Mouse (Mus musculus): ENCODE results near the gene Myo16. TPM values are rescaled to one million over a fixed set of nuclear protein-coding genes. Genes with fewer than 3 reads are reported as not detected.

Myo16 gene
- polyA plus RNA-seq, 1 experiment from 2014 or later = 0.01 TPM

GRCm38 (mm10) chr8:10173033-10173747, 19.5 kb downstream of the Myo16 start:
- WGBS (ENCODE audit: insufficient replicate concordance) = 64% methylated on average over 9 of the region's 9 CpGs
- Histone ChIP-seq H3K9ac (replicated peaks) (no peak overlapping the region), H3K9me3 (ENCODE audit: low read length) (no peaks in the 10 kb centered on the region), H3K27me3 (ENCODE audit: insufficient read depth, low read length) (no peaks in the 10 kb centered on the region), H3K36me3 (replicated peaks; ENCODE audit: insufficient read depth, low read length) (no peaks in the 10 kb centered on the region), H3K4me3 (ENCODE audit: low read depth, low read length) (no peak overlapping the region), H3K27ac (ENCODE audit: low read depth) (no peak overlapping the region), H3K4me2 (ENCODE audit: low read depth, low read length) (no peak overlapping the region), H3K4me1 (ENCODE audit: insufficient read depth) (no peaks in the 10 kb centered on the region)
- DNase-seq (no peak), ATAC-seq (no peak)
- TF ChIP-seq EP300 (IDR thresholded peaks at IDR 0.05; ENCODE audit: low read depth) = no peak
- TF ChIP-seq CTCF (IDR thresholded peaks at IDR 0.05; ENCODE audit: low read depth) = no peak

- Histone ChIP-seq H3K36me3 (replicated peaks; ENCODE audit: insufficient read depth, low read length) (no peaks in the 10 kb centered on the region), H3K9ac (replicated peaks) (no peak overlapping the region), H3K9me3 (ENCODE audit: low read length) (no peaks in the 10 kb centered on the region), H3K27ac (ENCODE audit: low read depth) (no peak overlapping the region), H3K4me2 (ENCODE audit: low read depth, low read length) (no peak overlapping the region), H3K27me3 (ENCODE audit: insufficient read depth, low read length) (no peaks in the 10 kb centered on the region), H3K4me3 (ENCODE audit: low read depth, low read length) (no peak overlapping the region), H3K4me1 (ENCODE audit: insufficient read depth) (no peaks in the 10 kb centered on the region)
- no peak for TF ChIP-seq CTCF (IDR thresholded peaks at IDR 0.05; ENCODE audit: low read depth)
- TF ChIP-seq EP300 (IDR thresholded peaks at IDR 0.05; ENCODE audit: low read depth) = no peak
- no peak for ATAC-seq
- no peak for DNase-seq
- WGBS (ENCODE audit: insufficient replicate concordance) = 39% methylated on average over 5 of the region's 5 CpGs
Observed at GRCm38 (mm10) chr8:10174201-10174840, 20.6 kb downstream of the Myo16 start.

- Histone ChIP-seq H3K4me3 (ENCODE audit: low read depth, low read length) (no peak overlapping the region), H3K4me1 (ENCODE audit: insufficient read depth) (no peaks in the 10 kb centered on the region), H3K27me3 (ENCODE audit: insufficient read depth, low read length) (no peaks in the 10 kb centered on the region), H3K9ac (replicated peaks) (no peak overlapping the region), H3K9me3 (ENCODE audit: low read length) (no peaks in the 10 kb centered on the region), H3K36me3 (replicated peaks; ENCODE audit: insufficient read depth, low read length) (no peaks in the 10 kb centered on the region), H3K4me2 (ENCODE audit: low read depth, low read length) (no peak overlapping the region), H3K27ac (ENCODE audit: low read depth) (no peak overlapping the region)
- WGBS (ENCODE audit: insufficient replicate concordance) = 74% methylated on average over 7 of the region's 7 CpGs
- TF ChIP-seq CTCF (IDR thresholded peaks at IDR 0.05; ENCODE audit: low read depth) = no peak
- no peak for TF ChIP-seq EP300 (IDR thresholded peaks at IDR 0.05; ENCODE audit: low read depth)
- ATAC-seq (no peak), DNase-seq (no peak)
Observed at GRCm38 (mm10) chr8:10174841-10175680, 21.4 kb downstream of the Myo16 start.

- Histone ChIP-seq H3K4me3 (ENCODE audit: low read depth, low read length) (no peak overlapping the region), H3K4me1 (ENCODE audit: insufficient read depth) (no peaks in the 10 kb centered on the region), H3K9ac (replicated peaks) (no peak overlapping the region), H3K9me3 (ENCODE audit: low read length) (no peaks in the 10 kb centered on the region), H3K4me2 (ENCODE audit: low read depth, low read length) (no peak overlapping the region), H3K27me3 (ENCODE audit: insufficient read depth, low read length) (no peaks in the 10 kb centered on the region), H3K27ac (ENCODE audit: low read depth) (no peak overlapping the region), H3K36me3 (replicated peaks; ENCODE audit: insufficient read depth, low read length) (no peaks in the 10 kb centered on the region)
- WGBS (ENCODE audit: insufficient replicate concordance) = 76% methylated on average over 4 of the region's 4 CpGs
- ATAC-seq (no peak), DNase-seq (no peak)
- TF ChIP-seq EP300 (IDR thresholded peaks at IDR 0.05; ENCODE audit: low read depth) = no peak
- no peak for TF ChIP-seq CTCF (IDR thresholded peaks at IDR 0.05; ENCODE audit: low read depth)
Observed at GRCm38 (mm10) chr8:10175976-10176375, 22.3 kb downstream of the Myo16 start.

GRCm38 (mm10) chr8:10177131-10177530, 23.4 kb downstream of the Myo16 start:
- no peaks in the 10 kb centered on the region for H3K9me3 ChIP-seq (ENCODE audit: low read length)
- no peak overlapping the region for H3K9ac ChIP-seq (replicated peaks)
- WGBS (ENCODE audit: insufficient replicate concordance) = 53% methylated on average over 4 of the region's 4 CpGs
- H3K27ac ChIP-seq (ENCODE audit: low read depth) = no peak overlapping the region
- H3K27me3 ChIP-seq (ENCODE audit: insufficient read depth, low read length) = no peaks in the 10 kb centered on the region
- TF ChIP-seq EP300 (IDR thresholded peaks at IDR 0.05; ENCODE audit: low read depth) = no peak
- H3K4me3 ChIP-seq (ENCODE audit: low read depth, low read length) = no peak overlapping the region
- H3K36me3 ChIP-seq (replicated peaks; ENCODE audit: insufficient read depth, low read length) = no peaks in the 10 kb centered on the region
- DNase-seq (no peak), ATAC-seq (no peak)
- H3K4me2 ChIP-seq (ENCODE audit: low read depth, low read length) = no peak overlapping the region
- H3K4me1 ChIP-seq (ENCODE audit: insufficient read depth) = no peaks in the 10 kb centered on the region

GRCm38 (mm10) chr8:10178986-10179385, 25.3 kb downstream of the Myo16 start:
- Histone ChIP-seq H3K4me1 (ENCODE audit: insufficient read depth) (no peaks in the 10 kb centered on the region), H3K36me3 (replicated peaks; ENCODE audit: insufficient read depth, low read length) (no peaks in the 10 kb centered on the region), H3K9ac (replicated peaks) (no peak overlapping the region), H3K9me3 (ENCODE audit: low read length) (no peaks in the 10 kb centered on the region), H3K4me3 (ENCODE audit: low read depth, low read length) (no peak overlapping the region), H3K27me3 (ENCODE audit: insufficient read depth, low read length) (no peaks in the 10 kb centered on the region), H3K27ac (ENCODE audit: low read depth) (no peak overlapping the region), H3K4me2 (ENCODE audit: low read depth, low read length) (no peak overlapping the region)
- ATAC-seq (no peak), DNase-seq (no peak)
- TF ChIP-seq EP300 (IDR thresholded peaks at IDR 0.05; ENCODE audit: low read depth) (no peak), CTCF (IDR thresholded peaks at IDR 0.05; ENCODE audit: low read depth) (no peak)
